8 mouse cellular contexts compared by ENCODE assay signal in the genomic region with DNA sequence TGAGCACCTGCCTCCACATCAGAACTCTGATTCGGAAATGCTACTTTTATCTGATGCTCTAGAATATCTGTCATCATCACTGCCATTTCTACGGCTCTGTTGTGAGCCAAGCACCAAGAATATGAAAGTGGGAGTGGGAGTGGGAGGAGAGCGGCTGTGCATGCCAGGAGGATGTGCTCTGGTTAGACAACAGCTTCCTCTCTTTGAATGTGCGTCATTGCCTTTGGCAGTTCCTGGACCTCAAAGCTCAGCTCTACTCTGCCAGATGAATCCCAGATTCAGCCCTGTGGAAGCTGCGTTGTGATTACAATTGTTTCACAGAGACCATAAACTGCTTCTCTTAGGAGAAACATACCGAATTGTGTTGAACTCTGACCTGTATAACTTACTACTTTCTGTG.
DNase-seq lines count a peak whose midpoint lies in the region; ATAC-seq lines count a peak whose summit lies in the region.

No protein-coding gene starts in this region.

- no peaks in the 10 kb centered on the region for H3K9me3 ChIP-seq in forebrain, embryonic 14.5 days (replicated peaks; ENCODE audit: control insufficient read depth, low read length)
- no peaks in the 10 kb centered on the region for H3K9me3 ChIP-seq in hindbrain, embryonic 10.5 days

- WGBS in forebrain, embryonic 14.5 days, result 75% methylated on average over 6 of the region's 6 CpGs
- 74% methylated on average over 6 of the region's 6 CpGs for WGBS in hindbrain, embryonic 10.5 days

- ATAC-seq in forebrain, embryonic 14.5 days, result no peak

- no peaks in the 10 kb centered on the region for H3K27me3 ChIP-seq in forebrain, embryonic 14.5 days (replicated peaks; ENCODE audit: control insufficient read depth, insufficient read depth, low read length)
- H3K27me3 ChIP-seq in hindbrain, embryonic 10.5 days (ENCODE audit: insufficient read depth, poor library complexity, severe bottlenecking), result no peaks in the 10 kb centered on the region

- H3K9ac ChIP-seq in forebrain, embryonic 14.5 days (ENCODE audit: low read length), result no peak overlapping the region

- peak; percentile 13 for DNase-seq in adrenal gland, postnatal 14 days
- DNase-seq in adrenal gland, adult 18-20 months (ENCODE audit: low spot score in 2 of 2), result no peak
- peak; percentile 43 for DNase-seq in thymus, postnatal 0 days (ENCODE audit: low spot score)
- DNase-seq in thymus, postnatal 25 days, result no peak
- peak; percentile 77 for DNase-seq in layer of hippocampus, adult 9-11 months
- DNase-seq in right cerebral cortex, postnatal 36 days (ENCODE audit: low spot score in 2 of 2), result peak; percentile 22 to 75
- no peak for DNase-seq in forebrain, embryonic 14.5 days (ENCODE audit: low spot score)
- DNase-seq in hindbrain, embryonic 10.5 days (ENCODE audit: low spot score), result no peak

- peaks cover under 1% of the 10 kb centered on the region; the same call in 1 of the 2 replicates for H3K4me1 ChIP-seq in forebrain, embryonic 14.5 days (ENCODE audit: control insufficient read depth, insufficient read depth, low read length)
- H3K4me1 ChIP-seq in hindbrain, embryonic 10.5 days (replicated peaks), result peaks cover 21% of the 10 kb centered on the region

- H3K4me3 ChIP-seq in forebrain, embryonic 14.5 days (ENCODE audit: low read depth, low read length), result no peak overlapping the region
- H3K4me3 ChIP-seq in hindbrain, embryonic 10.5 days, result no peak overlapping the region

- no peaks in the 10 kb centered on the region for H3K36me3 ChIP-seq in forebrain, embryonic 14.5 days (ENCODE audit: control insufficient read depth, insufficient read depth, low read length)
- no peaks in the 10 kb centered on the region for H3K36me3 ChIP-seq in hindbrain, embryonic 10.5 days

- no peak overlapping the region for H3K4me2 ChIP-seq in forebrain, embryonic 14.5 days (ENCODE audit: low read length)

- no peak overlapping the region for H3K27ac ChIP-seq in forebrain, embryonic 14.5 days (ENCODE audit: low read depth, low read length)
- no peak overlapping the region for H3K27ac ChIP-seq in hindbrain, embryonic 10.5 days

Comparison
In these comparisons a context has a peak if more than half of its experiments do, and no peak if none do; other contexts are left out.
1. DNase-seq: peak in adrenal gland, postnatal 14 days (single experiment), thymus, postnatal 0 days (single experiment), layer of hippocampus, adult 9-11 months (single experiment) and right cerebral cortex, postnatal 36 days (2 of 2); none in adrenal gland, adult 18-20 months (0 of 2), thymus, postnatal 25 days (single experiment), forebrain, embryonic 14.5 days (single experiment) and hindbrain, embryonic 10.5 days (single experiment).